Mouse (Mus musculus): ENCODE data around the gene Scd4.

DNA sequence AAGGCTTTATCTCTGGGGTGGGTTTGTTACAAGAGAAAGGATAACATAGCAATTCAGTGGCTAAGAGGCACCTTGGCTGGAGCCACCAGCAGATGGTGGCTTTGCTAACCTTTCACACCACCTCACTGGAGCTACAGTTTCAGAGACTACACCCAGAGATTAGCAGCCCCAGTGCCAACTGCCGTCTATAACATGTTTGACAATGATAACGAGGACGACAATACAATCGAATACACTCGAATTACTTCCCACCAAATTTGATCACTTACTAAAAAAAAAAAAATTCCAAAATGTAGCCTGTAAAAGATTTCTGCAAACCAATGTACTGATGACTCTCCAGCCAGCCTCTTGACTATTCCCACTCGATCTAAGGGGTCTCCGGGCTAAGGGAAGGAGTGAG lies 62.1 kb downstream of the Scd4 start:
- no peak for TF ChIP-seq CTCF (IDR thresholded peaks at IDR 0.05)
- no peak for TF ChIP-seq EP300 (IDR thresholded peaks at IDR 0.05; ENCODE audit: insufficient read depth, low read depth, low read length)
- no peak for TF ChIP-seq POLR2A (IDR thresholded peaks at IDR 0.05; ENCODE audit: insufficient read depth, low read depth, low read length)

Measured in heart, adult 2 months (tissue).